Mouse (Mus musculus) B cell, adult 2 months (primary cell): ENCODE results near the gene Gm21887.
"Not testable (repeated sequence)": the region's sequence is repeated elsewhere in the genome, so short reads cannot be mapped to it uniquely, and the experiment has no call there.

Experiments used
- DNase-seq, 2 experiments: peaks; one replicate each; pipeline ENCODE4 v3.0.0; 2022

Gm21887 gene

GRCm38 (mm10) chrX:170015883-170016282, 6.4 kb downstream of the Gm21887 start:
- DNase-seq = not testable (repeated sequence)

- peak; percentile 90 to 97 for DNase-seq
Observed at GRCm38 (mm10) chrX:170017333-170018245, 8.1 kb downstream of the Gm21887 start.

- peak; percentile 46 to 70 for DNase-seq
Observed at GRCm38 (mm10) chrX:170018571-170019218, 9.2 kb downstream of the Gm21887 start.

GRCm38 (mm10) chrX:170019219-170019953, 9.9 kb downstream of the Gm21887 start:
- DNase-seq = not testable (repeated sequence)

GRCm38 (mm10) chrX:170019954-170020689, 10.7 kb downstream of the Gm21887 start:
- peak; percentile 100 for DNase-seq

GRCm38 (mm10) chrX:170020690-170021050, 11.2 kb downstream of the Gm21887 start:
- DNase-seq = peak; percentile 96 to 100

GRCm38 (mm10) chrX:170021205-170021604, 11.7 kb downstream of the Gm21887 start:
- DNase-seq = peak in 1 of 2 experiments; percentile 36

- peak; percentile 88 to 91 for DNase-seq
Observed at GRCm38 (mm10) chrX:170021750-170022461, 12.4 kb downstream of the Gm21887 start.
